Mouse (Mus musculus): ENCODE measurements around the gene Draxin.

DNA sequence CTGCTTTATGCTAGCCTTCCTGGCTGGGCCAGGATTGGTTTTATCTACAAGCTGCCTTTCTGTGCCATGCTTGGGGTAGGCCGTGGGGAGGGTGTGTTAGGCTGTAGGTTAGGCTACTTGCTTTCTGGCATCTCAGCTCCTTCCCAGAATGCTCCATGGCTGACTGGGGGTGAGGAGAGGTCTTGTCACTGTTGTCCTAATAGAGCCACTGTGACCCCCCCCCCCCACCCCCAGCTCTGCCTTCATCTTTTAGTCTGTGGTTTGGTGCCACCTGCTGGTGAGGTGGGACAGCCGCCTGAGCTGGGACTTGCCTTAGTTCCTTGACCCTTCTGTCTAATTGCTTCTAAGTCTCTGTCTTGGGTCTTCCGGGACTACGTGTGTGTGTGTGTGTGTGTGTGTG lies 36.5 kb upstream of the Draxin start:
- TF ChIP-seq CTCF (IDR thresholded peaks at IDR 0.05) (peak; percentile 67), POLR2A (IDR thresholded peaks at IDR 0.05; ENCODE audit: insufficient read depth, low read depth, low read length) (no peak)
